Mouse (Mus musculus) lung, postnatal 0 days (tissue): Measurements from ENCODE around the gene Tes3-ps. TPM values are rescaled to one million over a fixed set of nuclear protein-coding genes. Genes with fewer than 3 reads are reported as not detected.

ENCODE experiments used
- ATAC-seq: fragments of 200-750 bp; cut with Nextera tagmentation; 2 replicates; pipeline ENCODE4 v1.8.0; 2017; ENCODE audit warnings: moderate library complexity
- DNase-seq: peaks from one replicate; pipeline ENCODE4 v3.0.0-alpha.2; 2016; ENCODE audit warnings: low spot score
- H3K27ac ChIP-seq: fragments of 300-500 bp; sonication (generic); 2 replicates; pipeline ENCODE4 v1.5.1; 2014; ENCODE audit warnings: antibody characterized with exemption, mild to moderate bottlenecking, low read length, mixed read lengths
- H3K27me3 ChIP-seq: fragments of 300-500 bp; sonication (generic); replicated peaks from 2 replicates; pipeline ENCODE4 v1.6.1; 2014; ENCODE audit warnings: low read length, mixed read lengths; ENCODE audit not compliant: insufficient read depth
- H3K36me3 ChIP-seq: fragments of 300-500 bp; sonication (generic); 2 replicates; pipeline ENCODE4 v1.6.1; 2014; ENCODE audit warnings: low read length, mixed read lengths; ENCODE audit not compliant: insufficient read depth
- H3K4me1 ChIP-seq: fragments of 300-500 bp; sonication (generic); 2 replicates; pipeline ENCODE4 v1.6.1; 2014; ENCODE audit warnings: antibody characterized with exemption, low read depth, low read length, mixed read lengths; ENCODE audit not compliant: insufficient read depth
- H3K4me2 ChIP-seq: fragments of 300-500 bp; sonication (generic); replicated peaks from 2 replicates; pipeline ENCODE4 v1.6.1; 2014; ENCODE audit warnings: low read depth, mild to moderate bottlenecking, low read length, moderate library complexity, mixed read lengths
- H3K4me3 ChIP-seq: fragments of 300-500 bp; sonication (generic); 2 replicates; pipeline ENCODE4 v1.5.1; 2014; ENCODE audit warnings: low read depth, low read length
- H3K9ac ChIP-seq: fragments of 300-500 bp; sonication (generic); replicated peaks from 2 replicates; pipeline ENCODE4 v1.6.1; 2014; ENCODE audit warnings: low read depth, mild to moderate bottlenecking
- H3K9me3 ChIP-seq: fragments of 300-500 bp; sonication (generic); 2 replicates; pipeline ENCODE4 v1.6.1; 2016; ENCODE audit warnings: low read length, mixed read lengths
- CTCF ChIP-seq: IDR thresholded peaks from 2 replicates; pipeline ENCODE4 v1.5.1; 2016; ENCODE audit warnings: antibody characterized with exemption, mild to moderate bottlenecking
- EP300 ChIP-seq: IDR thresholded peaks from 2 replicates; pipeline ENCODE4 v1.6.1; 2016; ENCODE audit warnings: antibody characterized with exemption, mild to moderate bottlenecking, control low read depth
- WGBS: fragments of 180-500 bp; shearing (Covaris S2); extraction: QIAGEN DNeasy Blood & Tissue Kit; methylation state at CpG from one replicate; pipeline ENCODE4 v1.1.7; 2014; 5-methylcytosine and 5-hydroxymethylcytosine counted together
- polyA plus RNA-seq: library from polyadenylated mRNA; unstranded; fragments of >200 nt; fragmentation: Nextera tagmentation; extraction: Ambion mirVana; gene quantifications from 2 replicates; pipeline ENCODE4 v1.2.1, GENCODE M21; 2015

The Tes3-ps gene
- polyA plus RNA-seq, 1 experiment from 2014 or later = 0.49 TPM

DNA sequence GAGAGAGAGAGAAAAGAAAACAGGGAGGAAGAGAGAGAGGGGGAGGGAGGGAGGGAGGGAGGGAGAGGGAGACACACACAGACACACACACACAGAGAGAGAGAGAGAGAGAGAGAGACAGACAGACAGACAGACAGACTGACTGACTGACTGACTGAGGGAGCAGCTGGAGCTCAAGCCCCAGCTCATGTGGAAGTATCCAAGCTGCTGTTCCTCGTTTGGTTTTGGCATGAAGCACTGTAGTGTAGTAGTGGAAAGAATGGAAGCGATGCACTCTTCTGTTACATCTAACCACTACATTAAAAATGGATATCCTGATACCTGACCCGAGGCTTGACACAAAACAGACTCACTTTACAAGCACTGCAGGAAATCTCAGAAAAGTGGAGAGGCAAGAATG is 52.5 kb downstream of the Tes3-ps start:
- TF ChIP-seq CTCF = no peak
- TF ChIP-seq EP300 = no peak
- WGBS = 41% methylated on average over 3 of the region's 3 CpGs
- no peaks in the 10 kb centered on the region for H3K36me3 ChIP-seq
- ATAC-seq = no peak
- H3K9me3 ChIP-seq = no peaks in the 10 kb centered on the region
- DNase-seq = no peak
- H3K27me3 ChIP-seq = no peaks in the 10 kb centered on the region
- 0 out of 2 replicates have a peak overlapping the region, but pooled peaks have one; percentile 11 for H3K27ac ChIP-seq
- no peak overlapping the region for H3K4me2 ChIP-seq
- no peaks in the 10 kb centered on the region for H3K4me1 ChIP-seq
- no peak overlapping the region for H3K9ac ChIP-seq
- no peak overlapping the region for H3K4me3 ChIP-seq

Other genes with a start within 250 kb of the Tes3-ps start
- 2.5 TPM in 2 replicates for gene Susd3, start 244.6 kb upstream of the Tes3-ps start, polyA plus RNA-seq
- gene Fgd3, start 173.0 kb upstream of the Tes3-ps start, polyA plus RNA-seq = 0.37 and 0.56 TPM in 2 replicates
- 32.5 and 40.2 TPM in 2 replicates for gene Bicd2, start 151.7 kb upstream of the Tes3-ps start, polyA plus RNA-seq
- 12.0 and 12.6 TPM in 2 replicates for gene Ippk, start 72.1 kb upstream of the Tes3-ps start, polyA plus RNA-seq
- 3.1 and 3.6 TPM in 2 replicates for gene Ecm2, start 11.5 kb downstream of the Tes3-ps start, polyA plus RNA-seq
- gene Aspn, start 51.1 kb downstream of the Tes3-ps start, polyA plus RNA-seq = 102 and 115 TPM in 2 replicates
- gene Omd, start 89.1 kb downstream of the Tes3-ps start, polyA plus RNA-seq = 0.54 and 0.74 TPM in 2 replicates
- 79.1 and 79.9 TPM in 2 replicates for gene Ogn, start 114.7 kb downstream of the Tes3-ps start, polyA plus RNA-seq
- gene Cenpp, start 159.5 kb downstream of the Tes3-ps start, polyA plus RNA-seq = 3.8 and 3.9 TPM in 2 replicates
- gene Nol8, start 159.8 kb downstream of the Tes3-ps start, polyA plus RNA-seq = 9.1 and 11.1 TPM in 2 replicates
- 15.1 and 16.5 TPM in 2 replicates for gene Iars, start 188.8 kb downstream of the Tes3-ps start, polyA plus RNA-seq